Mouse (Mus musculus): ENCODE measurements around the gene Esrp2. TPM values are rescaled to one million over a fixed set of nuclear protein-coding genes. Genes with fewer than 3 reads are reported as not detected.

The Esrp2 gene
- polyA plus RNA-seq, 2 experiments, result 6.6 to 7.7 TPM

DNA sequence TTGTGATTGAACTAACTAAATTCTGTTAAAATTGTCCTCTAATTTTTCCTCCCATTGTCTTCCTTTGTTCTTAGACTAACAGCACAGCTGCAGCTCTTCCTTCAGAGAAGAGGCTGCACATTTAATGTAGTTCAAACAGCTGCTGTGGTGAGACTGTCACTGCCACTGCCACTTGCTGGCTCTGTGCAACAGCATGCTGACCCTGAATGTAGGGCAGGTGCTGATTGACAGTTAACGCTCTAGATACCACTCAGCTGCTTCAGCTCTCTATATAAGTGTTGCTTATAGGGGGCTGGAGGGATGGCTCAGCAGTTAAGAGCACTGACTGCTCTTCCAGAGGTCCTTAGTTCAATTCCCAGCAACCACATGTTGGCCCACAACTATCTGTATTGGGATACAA lies 24.3 kb downstream of the Esrp2 start:
- H3K4me1 ChIP-seq (replicated peaks; ENCODE audit: control insufficient read depth in 2 of 2, insufficient read depth in 2 of 2, low read length in 1 of 2), result no peaks in the 10 kb centered on the region

GRCm38 (mm10) chr8:106112041-106112440 lies 24.7 kb downstream of the Esrp2 start:
- 76% methylated on average over 2 of the region's 2 CpGs for WGBS (ENCODE audit: insufficient replicate concordance)
- Histone ChIP-seq H3K9me3 (ENCODE audit: control insufficient read depth, low read length) (no peaks in the 10 kb centered on the region), H3K27me3 (ENCODE audit: control insufficient read depth, insufficient read depth, low read length) (no peaks in the 10 kb centered on the region), H3K27ac (no peak overlapping the region), H3K4me2 (ENCODE audit: low read depth) (no peak overlapping the region), H3K36me3 (replicated peaks; ENCODE audit: control insufficient read depth, insufficient read depth, low read depth) (peaks cover 32% of the 10 kb centered on the region), H3K4me1 (replicated peaks; ENCODE audit: control insufficient read depth in 2 of 2, insufficient read depth in 2 of 2, low read length in 1 of 2) (no peaks in the 10 kb centered on the region), H3K4me3 (ENCODE audit: insufficient read depth in 1 of 2, low read depth in 2 of 2, low read length in 2 of 2) (no peak overlapping the region), H3K9ac (replicated peaks) (no peak overlapping the region)
- DNase-seq (ENCODE audit: low read depth in 3 of 3, low spot score in 3 of 3) (no peak), ATAC-seq (ENCODE audit: insufficient read depth) (no peak)
- TF ChIP-seq EP300 (IDR thresholded peaks at IDR 0.05; ENCODE audit: low read depth), result no peak
- no peak for TF ChIP-seq CTCF (IDR thresholded peaks at IDR 0.05; ENCODE audit: low read depth)

More for the DNA sequence above, 24.3 kb downstream of the Esrp2 start:
- Histone ChIP-seq H3K9me3 (ENCODE audit: control insufficient read depth, low read length) (no peaks in the 10 kb centered on the region), H3K27ac (no peak overlapping the region), H3K9ac (replicated peaks) (no peak overlapping the region), H3K27me3 (ENCODE audit: control insufficient read depth, insufficient read depth, low read length) (no peaks in the 10 kb centered on the region), H3K36me3 (replicated peaks; ENCODE audit: control insufficient read depth, insufficient read depth, low read depth) (peaks cover 30% of the 10 kb centered on the region), H3K4me2 (ENCODE audit: low read depth) (no peak overlapping the region), H3K4me3 (ENCODE audit: insufficient read depth in 1 of 2, low read depth in 2 of 2, low read length in 2 of 2) (no peak overlapping the region)
- 69% methylated on average over 1 of the region's 1 CpGs for WGBS (ENCODE audit: insufficient replicate concordance)
- TF ChIP-seq EP300 (IDR thresholded peaks at IDR 0.05; ENCODE audit: low read depth), result no peak
- TF ChIP-seq CTCF (IDR thresholded peaks at IDR 0.05; ENCODE audit: low read depth), result no peak
- ATAC-seq (ENCODE audit: insufficient read depth) (no peak), DNase-seq (ENCODE audit: low read depth in 3 of 3, low spot score in 3 of 3) (no peak)

DNA sequence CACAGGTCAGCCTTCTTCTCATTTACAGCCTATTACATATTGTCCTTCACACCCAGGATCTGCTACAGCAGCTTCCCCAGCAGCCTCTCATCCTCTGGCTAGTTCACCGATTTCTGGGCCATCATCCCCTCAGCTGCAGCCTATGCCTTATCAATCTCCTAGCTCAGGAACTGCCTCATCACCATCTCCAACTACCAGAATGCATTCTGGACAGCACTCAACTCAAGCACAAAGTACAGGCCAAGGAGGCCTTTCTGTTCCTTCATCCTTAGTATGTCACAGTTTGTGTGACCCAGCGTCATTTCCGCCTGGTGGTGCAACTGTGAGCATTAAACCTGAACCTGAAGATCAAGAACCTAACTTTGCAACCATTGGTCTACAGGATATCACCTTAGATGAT lies 28.0 kb downstream of the Esrp2 start:
- H3K36me3 ChIP-seq (replicated peaks; ENCODE audit: control insufficient read depth, insufficient read depth, low read depth), result peaks cover 32% of the 10 kb centered on the region
- H3K9ac ChIP-seq (replicated peaks), result no peak overlapping the region
- no peak for ATAC-seq (ENCODE audit: insufficient read depth)
- no peak for DNase-seq (ENCODE audit: low read depth in 3 of 3, low spot score in 3 of 3)
- no peaks in the 10 kb centered on the region for H3K27me3 ChIP-seq (ENCODE audit: control insufficient read depth, insufficient read depth, low read length)
- H3K4me1 ChIP-seq (replicated peaks; ENCODE audit: control insufficient read depth in 2 of 2, insufficient read depth in 2 of 2, low read length in 1 of 2), result no peaks in the 10 kb centered on the region
- no peak overlapping the region for H3K4me2 ChIP-seq (ENCODE audit: low read depth)
- no peak for TF ChIP-seq CTCF (IDR thresholded peaks at IDR 0.05; ENCODE audit: low read depth)
- WGBS (ENCODE audit: insufficient replicate concordance), result 88% methylated on average over 3 of the region's 3 CpGs
- no peaks in the 10 kb centered on the region for H3K9me3 ChIP-seq (ENCODE audit: control insufficient read depth, low read length)
- no peak overlapping the region for H3K4me3 ChIP-seq (ENCODE audit: insufficient read depth in 1 of 2, low read depth in 2 of 2, low read length in 2 of 2)
- H3K27ac ChIP-seq, result no peak overlapping the region

DNA sequence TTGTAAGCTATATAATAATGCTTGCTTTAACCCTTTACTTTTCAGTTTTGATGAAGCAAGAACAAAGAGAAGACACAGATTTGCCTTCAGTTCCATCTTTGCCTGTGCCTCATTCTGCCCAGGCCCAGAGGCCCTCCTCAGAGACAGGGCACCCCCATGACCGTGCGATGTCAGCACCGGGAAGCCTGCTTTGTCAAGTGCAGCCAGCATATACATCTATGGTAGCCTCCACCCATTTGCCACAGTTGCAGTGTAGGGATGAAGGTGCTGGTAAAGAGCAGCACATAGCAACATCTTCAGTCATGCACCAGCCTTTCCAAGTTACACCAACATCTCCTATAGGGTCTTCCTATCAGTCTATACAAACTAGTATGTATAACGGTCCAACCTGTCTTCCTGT lies 28.7 kb downstream of the Esrp2 start:
- Histone ChIP-seq H3K27me3 (ENCODE audit: control insufficient read depth, insufficient read depth, low read length) (no peaks in the 10 kb centered on the region), H3K9me3 (ENCODE audit: control insufficient read depth, low read length) (no peaks in the 10 kb centered on the region), H3K27ac (no peak overlapping the region), H3K36me3 (replicated peaks; ENCODE audit: control insufficient read depth, insufficient read depth, low read depth) (peaks cover 32% of the 10 kb centered on the region), H3K4me3 (ENCODE audit: insufficient read depth in 1 of 2, low read depth in 2 of 2, low read length in 2 of 2) (no peak overlapping the region), H3K9ac (replicated peaks) (no peak overlapping the region), H3K4me1 (replicated peaks; ENCODE audit: control insufficient read depth in 2 of 2, insufficient read depth in 2 of 2, low read length in 1 of 2) (no peaks in the 10 kb centered on the region), H3K4me2 (ENCODE audit: low read depth) (no peak overlapping the region)
- no peak for DNase-seq (ENCODE audit: low read depth in 3 of 3, low spot score in 3 of 3)
- no peak for TF ChIP-seq CTCF (IDR thresholded peaks at IDR 0.05; ENCODE audit: low read depth)
- TF ChIP-seq EP300 (IDR thresholded peaks at IDR 0.05; ENCODE audit: low read depth), result no peak
- no peak for ATAC-seq (ENCODE audit: insufficient read depth)
- WGBS (ENCODE audit: insufficient replicate concordance), result 96% methylated on average over 4 of the region's 4 CpGs

- Histone ChIP-seq H3K9ac (replicated peaks) (no peak overlapping the region), H3K36me3 (replicated peaks; ENCODE audit: control insufficient read depth, insufficient read depth, low read depth) (peaks cover 32% of the 10 kb centered on the region), H3K9me3 (ENCODE audit: control insufficient read depth, low read length) (no peaks in the 10 kb centered on the region), H3K4me2 (ENCODE audit: low read depth) (no peak overlapping the region), H3K27ac (no peak overlapping the region), H3K27me3 (ENCODE audit: control insufficient read depth, insufficient read depth, low read length) (no peaks in the 10 kb centered on the region), H3K4me1 (replicated peaks; ENCODE audit: control insufficient read depth in 2 of 2, insufficient read depth in 2 of 2, low read length in 1 of 2) (no peaks in the 10 kb centered on the region), H3K4me3 (ENCODE audit: insufficient read depth in 1 of 2, low read depth in 2 of 2, low read length in 2 of 2) (no peak overlapping the region)
- no peak for DNase-seq (ENCODE audit: low read depth in 3 of 3, low spot score in 3 of 3)
- no peak for ATAC-seq (ENCODE audit: insufficient read depth)
- 47% methylated on average over 1 of the region's 1 CpGs for WGBS (ENCODE audit: insufficient replicate concordance)
- TF ChIP-seq CTCF (IDR thresholded peaks at IDR 0.05; ENCODE audit: low read depth), result no peak
- no peak for TF ChIP-seq EP300 (IDR thresholded peaks at IDR 0.05; ENCODE audit: low read depth)
Observed at GRCm38 (mm10) chr8:106106193-106106592, 30.6 kb downstream of the Esrp2 start.

All from liver, embryonic 14.5 days (tissue).